Comparison of ENCODE assay signal across 18 mouse cellular contexts in the genomic region with DNA sequence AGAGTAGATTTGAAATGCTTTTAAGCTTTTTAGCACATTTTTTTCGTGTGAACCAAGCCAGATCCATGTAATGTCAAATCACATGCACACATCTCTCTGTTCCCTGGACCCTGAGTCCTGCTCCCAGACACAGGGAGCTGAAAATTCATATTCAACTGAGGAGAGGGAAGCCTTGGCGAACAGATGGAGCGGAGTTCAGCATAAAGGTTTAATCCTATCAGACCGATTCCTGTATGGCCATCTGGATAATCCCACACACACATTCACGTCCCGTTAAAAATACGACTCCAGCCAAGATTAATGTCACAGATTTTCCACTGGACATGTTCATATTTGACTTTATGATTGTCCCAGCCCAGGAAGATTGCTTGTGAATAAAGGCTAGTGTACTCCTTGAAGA.
DNase-seq lines count a peak whose midpoint lies in the region; ATAC-seq lines count a peak whose summit lies in the region.
"Had no signal": no experiment of that assay in that cellular context is flagged by ENCODE, and none has a peak within 500 bp of the region (broad histone marks: within the 10 kb centered on the region; RNA-seq: fewer than 3 reads in every experiment).

No protein-coding gene starts in this region.

- no peak overlapping the region for H3K9ac ChIP-seq in hindbrain, embryonic 14.5 days
- H3K9ac ChIP-seq in neural tube, embryonic 12.5 days: no peak overlapping the region
- H3K9ac ChIP-seq: lung, embryonic 14.5 days had no signal

- DNase-seq in cerebellum, postnatal 10 days: peak; percentile 61 to 74
- no peak for DNase-seq in forebrain, embryonic 10.5 days (ENCODE audit: extremely low spot score, low spot score)
- DNase-seq in hindbrain, embryonic 14.5 days (ENCODE audit: low spot score): no peak
- DNase-seq in spleen, postnatal 36 days (ENCODE audit: low spot score in 2 of 2): no peak
- DNase-seq in right cerebral cortex, postnatal 25 days: no peak
- DNase-seq in urinary bladder, postnatal 14 days (ENCODE audit: low spot score): no peak
- DNase-seq: adrenal gland, postnatal 10 days; heart, adult 18-20 months; heart, postnatal 10 days; kidney, postnatal 10 days; layer of hippocampus, postnatal 36 days; lung, embryonic 14.5 days; thymus, adult 2 months had no signal

- H3K36me3 ChIP-seq in forebrain, embryonic 10.5 days (replicated peaks): no peaks in the 10 kb centered on the region
- no peaks in the 10 kb centered on the region for H3K36me3 ChIP-seq in hindbrain, embryonic 14.5 days (replicated peaks; ENCODE audit: control insufficient read depth, insufficient read depth)
- H3K36me3 ChIP-seq in neural tube, embryonic 12.5 days: no peaks in the 10 kb centered on the region

- peak overlapping the region; percentile 40; the same call in 1 of the 2 replicates for H3K27ac ChIP-seq in forebrain, embryonic 10.5 days
- H3K27ac ChIP-seq in hindbrain, embryonic 14.5 days: peak overlapping the region; percentile 46; the same call in 1 of the 2 replicates
- no peak overlapping the region for H3K27ac ChIP-seq in neural tube, embryonic 12.5 days

- WGBS in forebrain, embryonic 10.5 days: 75% methylated on average over 7 of the region's 7 CpGs
- 42% methylated on average over 7 of the region's 7 CpGs for WGBS in hindbrain, embryonic 14.5 days
- 51% methylated on average over 7 of the region's 7 CpGs for WGBS in neural tube, embryonic 12.5 days

- no peak overlapping the region for H3K4me3 ChIP-seq in forebrain, embryonic 10.5 days
- no peak overlapping the region for H3K4me3 ChIP-seq in hindbrain, embryonic 14.5 days (replicated peaks; ENCODE audit: low read length)
- no peak overlapping the region for H3K4me3 ChIP-seq in neural tube, embryonic 12.5 days

- peaks cover 15% of the 10 kb centered on the region for H3K27me3 ChIP-seq in forebrain, embryonic 10.5 days (ENCODE audit: poor library complexity, severe bottlenecking)
- H3K27me3 ChIP-seq in hindbrain, embryonic 14.5 days (ENCODE audit: control insufficient read depth, insufficient read depth, low read length): no peaks in the 10 kb centered on the region
- no peaks in the 10 kb centered on the region for H3K27me3 ChIP-seq in neural tube, embryonic 12.5 days (replicated peaks)
- H3K27me3 ChIP-seq: CH12.LX, Patski had no signal

- no peak for ATAC-seq in hindbrain, embryonic 14.5 days (ENCODE audit: low FRiP score)
- ATAC-seq in neural tube, embryonic 12.5 days (ENCODE audit: low FRiP score, low read depth): peak; percentile 46; the same call in 1 of the 2 replicates
- no peak for ATAC-seq in megakaryocyte-erythroid progenitor cell, adult 5-6 weeks (replicated peaks; ENCODE audit: low FRiP score, low TSS enrichment, poor library complexity, severe bottlenecking)
- ATAC-seq: intestine, embryonic 16.5 days; Patski had no signal

- peaks cover 51% of the 10 kb centered on the region for H3K4me1 ChIP-seq in forebrain, embryonic 10.5 days
- H3K4me1 ChIP-seq in hindbrain, embryonic 14.5 days (replicated peaks; ENCODE audit: control insufficient read depth, insufficient read depth, low read length): peaks cover 49% of the 10 kb centered on the region
- peaks cover 23% of the 10 kb centered on the region for H3K4me1 ChIP-seq in neural tube, embryonic 12.5 days

- no peaks in the 10 kb centered on the region for H3K9me3 ChIP-seq in forebrain, embryonic 10.5 days
- H3K9me3 ChIP-seq in hindbrain, embryonic 14.5 days (ENCODE audit: control insufficient read depth, low read length): no peaks in the 10 kb centered on the region
- H3K9me3 ChIP-seq in neural tube, embryonic 12.5 days: no peaks in the 10 kb centered on the region

- H3K4me2 ChIP-seq in hindbrain, embryonic 14.5 days (replicated peaks): peak overlapping the region; percentile 1; the same call in 1 of the 2 replicates
- peak overlapping the region; percentile 27; the same call in 1 of the 2 replicates for H3K4me2 ChIP-seq in neural tube, embryonic 12.5 days (replicated peaks)
- H3K4me2 ChIP-seq: lung, embryonic 14.5 days had no signal

Comparison
In these comparisons a context has a peak if more than half of its experiments do, and no peak if none do; other contexts are left out.
1. DNase-seq: peak in cerebellum, postnatal 10 days (2 of 2); none in forebrain, embryonic 10.5 days (single experiment), hindbrain, embryonic 14.5 days (single experiment), spleen, postnatal 36 days (0 of 2), right cerebral cortex, postnatal 25 days (single experiment) and urinary bladder, postnatal 14 days (single experiment).